Mouse (Mus musculus) stomach, postnatal 0 days (tissue): ENCODE results near the gene Gkn2.

Experiments
- CTCF ChIP-seq: IDR thresholded peaks from 2 replicates; pipeline ENCODE4 v1.5.1; 2016; ENCODE audit warnings: antibody characterized with exemption, low read depth, mild to moderate bottlenecking, moderate library complexity
- EP300 ChIP-seq: optimal IDR thresholded peaks from 2 replicates; pipeline ENCODE3; 2016; ENCODE audit warnings: antibody characterized with exemption

- no peak for TF ChIP-seq EP300
- no peak for TF ChIP-seq CTCF
Measured at GRCm38 (mm10) chr6:87401456-87401855, 28.3 kb downstream of the Gkn2 start.
